Mouse (Mus musculus): ENCODE measurements around the gene Hecw2.

Gene Hecw2

GRCm38 (mm10) chr1:54194954-54195305 lies at the start of gene Hecw2:
Hecw2 (minus strand) TSS chr1:54195168.
- no peak for DNase-seq (ENCODE audit: low spot score)

GRCm38 (mm10) chr1:54242722-54243121 lies 47.8 kb upstream of the Hecw2 start:
- no peak for DNase-seq (ENCODE audit: low spot score)

DNA sequence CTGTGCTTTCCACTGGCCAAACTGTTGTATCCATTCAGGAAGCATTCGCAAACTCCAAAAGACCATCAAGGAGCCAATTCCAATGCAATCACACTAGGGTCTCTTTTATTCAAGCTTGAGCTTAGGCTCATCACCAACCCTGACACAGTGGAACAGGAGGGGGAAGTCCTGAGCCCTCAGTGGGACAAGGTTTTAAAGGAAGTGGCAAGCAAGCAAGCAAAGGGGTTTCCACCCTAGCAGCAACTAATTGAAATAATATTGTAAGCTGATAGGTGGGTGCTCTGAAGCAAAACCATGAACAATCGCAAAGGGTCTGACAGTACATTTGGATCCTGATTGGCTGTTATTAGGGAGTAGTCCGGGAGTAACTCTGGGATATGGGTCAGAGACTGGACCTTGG lies 25.3 kb upstream of the Hecw2 start:
- no peak for DNase-seq (ENCODE audit: low spot score)

GRCm38 (mm10) chr1:54194183-54194953 lies 600 bp downstream of the Hecw2 start:
- DNase-seq (ENCODE audit: low spot score), result no peak

- no peak for DNase-seq (ENCODE audit: low spot score)
These were observed 1.7 kb downstream of the Hecw2 start for GRCm38 (mm10) chr1:54193191-54193770.

DNA sequence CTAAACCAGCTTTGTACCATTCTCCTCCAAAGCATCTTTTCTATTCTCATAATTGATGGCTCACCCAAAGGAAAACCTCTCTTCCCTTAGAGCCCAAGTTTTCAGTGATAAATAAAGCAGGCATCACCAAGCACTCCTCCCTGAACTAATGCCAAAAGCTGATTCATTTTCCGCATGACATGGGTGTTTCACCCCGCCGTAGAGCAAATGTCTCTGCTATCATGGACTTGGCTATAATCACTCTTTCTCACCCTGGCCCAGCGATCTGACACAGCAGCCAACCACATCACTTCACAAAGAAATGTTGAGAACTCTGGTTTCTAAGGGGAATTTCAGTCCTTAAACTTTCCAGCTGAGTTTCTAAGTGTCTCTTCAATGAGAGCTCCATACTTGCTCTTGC lies 7.4 kb downstream of the Hecw2 start:
- no peak for DNase-seq (ENCODE audit: low spot score)

- DNase-seq (ENCODE audit: low spot score), result no peak
These were observed 8.6 kb downstream of the Hecw2 start for GRCm38 (mm10) chr1:54186347-54186746.

DNA sequence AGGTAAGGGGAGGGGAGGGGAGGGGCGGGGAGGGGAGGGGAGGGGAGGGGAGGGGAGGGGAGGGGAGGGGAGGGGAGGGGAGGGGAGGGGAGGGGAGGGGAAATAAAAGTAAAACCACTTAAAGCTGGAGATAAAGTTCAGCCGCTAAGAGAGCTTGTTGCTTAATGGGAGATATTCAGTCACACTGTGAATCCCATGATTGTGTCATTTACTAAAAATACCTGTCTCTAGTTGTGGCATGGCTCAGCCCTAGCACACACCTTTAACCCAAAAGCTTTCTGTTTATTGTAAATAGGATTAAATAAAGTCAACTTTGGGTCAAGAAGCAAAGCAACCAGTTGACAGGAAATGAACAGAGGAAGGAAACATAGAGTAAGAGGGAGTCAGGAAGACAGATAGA lies 14.3 kb downstream of the Hecw2 start:
- no peak for DNase-seq (ENCODE audit: low spot score)

DNA sequence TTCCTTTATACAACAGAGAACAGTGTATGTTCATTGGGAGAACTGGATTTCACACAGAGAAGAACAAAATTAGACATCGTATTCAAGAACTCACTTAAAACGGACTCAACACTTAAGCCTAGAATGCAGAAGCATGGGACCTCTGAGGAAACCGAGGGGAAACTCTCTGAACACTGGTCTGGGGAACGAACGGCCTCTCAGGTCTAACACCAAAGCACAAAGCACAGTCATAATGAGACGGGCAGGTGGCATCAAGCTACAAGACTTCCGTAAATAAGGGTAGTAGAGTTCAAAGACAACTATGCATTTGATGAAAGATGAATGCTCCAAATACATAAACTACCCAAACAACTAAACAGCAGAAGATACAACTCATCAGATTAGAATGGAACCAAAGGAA lies 15.8 kb downstream of the Hecw2 start:
- no peak for DNase-seq (ENCODE audit: low spot score)

- no peak for DNase-seq (ENCODE audit: low spot score)
These were observed 18.4 kb downstream of the Hecw2 start for GRCm38 (mm10) chr1:54176592-54176991.

DNA sequence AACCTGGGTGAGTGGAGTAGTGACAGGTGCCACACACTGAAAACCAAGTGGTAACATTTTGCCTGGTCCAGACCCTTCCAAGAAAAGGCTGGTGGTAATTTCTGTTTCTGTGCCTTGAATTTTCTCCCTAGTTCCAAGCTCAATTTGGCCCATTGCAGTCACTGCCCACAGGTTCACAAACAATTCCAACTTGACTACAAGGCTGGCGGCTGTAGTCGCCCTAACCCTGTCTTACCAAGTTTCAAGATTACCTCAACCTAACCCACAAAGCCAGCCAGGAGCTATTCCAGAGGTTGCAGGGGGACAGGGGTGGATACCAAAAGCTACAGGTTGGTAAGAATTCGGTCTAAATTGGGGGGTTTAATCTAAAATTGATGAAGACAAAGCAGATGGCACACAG lies 27.0 kb downstream of the Hecw2 start:
- no peak for DNase-seq (ENCODE audit: low spot score)

DNA sequence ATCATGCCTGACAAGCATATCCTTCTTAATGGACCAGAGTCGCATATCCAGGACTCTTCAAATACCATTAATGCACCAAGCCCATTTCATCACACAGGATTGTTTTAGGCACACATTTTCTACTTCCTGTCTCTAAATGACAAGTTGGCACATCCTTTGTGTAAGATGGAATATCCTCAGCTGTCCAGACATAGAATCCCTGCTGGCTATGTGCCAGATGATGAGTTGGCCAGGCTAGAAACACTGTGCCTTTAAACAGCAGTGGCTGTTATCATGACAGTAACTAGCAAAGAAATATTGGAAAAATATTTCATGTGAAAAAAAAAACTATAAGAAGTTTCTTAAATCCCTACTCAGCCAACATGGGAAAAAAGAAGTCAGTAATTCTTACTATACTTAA lies 35.4 kb downstream of the Hecw2 start:
- DNase-seq (ENCODE audit: low spot score), result no peak

DNA sequence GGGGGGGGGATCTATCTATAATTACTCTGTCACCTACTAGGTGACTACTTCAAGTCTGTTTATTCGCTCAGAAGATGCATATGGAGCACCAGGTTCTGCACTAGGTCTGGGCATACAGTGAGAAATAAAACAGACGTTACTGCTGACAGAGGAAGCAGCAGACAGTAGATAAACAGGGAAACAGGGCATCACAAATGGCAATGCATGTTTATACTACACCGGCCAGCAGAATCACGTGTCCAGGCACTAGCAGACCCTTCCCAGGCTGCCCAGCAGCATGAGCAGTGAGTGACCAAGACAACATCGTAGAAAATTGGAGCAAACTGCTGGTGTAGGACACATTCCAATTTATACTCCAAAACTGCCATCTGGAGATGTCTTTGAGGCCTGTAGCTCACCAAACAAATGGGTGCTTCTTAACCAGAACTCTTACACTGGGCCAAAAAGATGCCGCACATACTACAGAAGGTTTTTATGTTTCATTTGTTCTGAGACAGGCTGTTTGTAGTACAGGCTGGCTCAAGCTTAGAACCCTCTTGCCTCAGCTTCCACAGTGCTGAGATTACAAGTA lies 41.7 kb downstream of the Hecw2 start:
- no peak for DNase-seq (ENCODE audit: low spot score)

DNA sequence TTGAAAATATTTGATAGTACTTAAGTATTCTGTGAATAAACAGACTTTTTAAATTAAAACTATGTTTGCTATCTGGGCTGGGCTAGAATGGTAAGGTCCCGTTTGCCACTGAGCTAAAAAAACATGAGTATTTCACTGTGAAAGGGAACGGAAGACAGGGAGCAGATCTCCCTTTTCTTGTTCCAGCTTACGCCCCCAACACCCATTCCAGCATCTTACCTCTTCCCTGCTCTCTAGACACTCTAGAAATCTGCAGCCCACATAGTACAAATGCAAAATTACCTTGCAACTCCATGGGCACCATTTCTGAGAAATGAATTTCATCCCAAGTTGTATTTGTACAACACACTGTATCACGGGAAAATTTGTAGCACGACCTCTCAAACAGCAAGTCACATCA lies 49.9 kb downstream of the Hecw2 start:
- DNase-seq (ENCODE audit: low spot score), result no peak

DNA sequence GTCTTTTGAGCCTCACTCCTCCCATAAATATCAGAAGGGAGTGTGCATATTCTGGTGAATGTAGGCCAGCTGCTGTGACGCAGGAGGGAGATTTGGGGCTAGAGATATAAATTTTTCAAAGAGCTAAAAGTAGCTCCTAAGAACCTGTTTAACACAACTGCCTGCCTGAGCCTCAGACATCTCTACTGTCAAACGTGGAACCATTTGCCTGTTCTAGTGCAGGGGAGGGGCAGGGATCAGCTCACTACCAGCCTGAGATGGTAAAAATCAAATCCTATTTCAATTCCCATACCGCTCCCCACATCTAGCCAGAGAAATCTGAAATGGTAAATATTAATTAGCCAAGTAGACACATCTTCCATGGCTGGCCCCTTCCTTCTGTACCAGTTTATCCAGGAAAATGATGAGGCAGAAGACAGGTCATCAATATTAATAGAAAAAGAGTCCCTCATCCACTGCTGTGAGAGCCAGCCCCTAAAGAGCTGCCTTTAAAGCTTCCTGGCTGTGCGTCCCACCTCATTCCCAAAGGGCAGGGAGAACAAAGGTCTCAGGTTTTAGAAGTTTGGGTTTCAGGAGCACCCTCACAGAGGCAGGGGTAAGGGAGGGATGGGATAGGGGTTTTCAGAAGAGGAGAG lies 61.0 kb downstream of the Hecw2 start:
- DNase-seq (ENCODE audit: low spot score), result no peak

DNA sequence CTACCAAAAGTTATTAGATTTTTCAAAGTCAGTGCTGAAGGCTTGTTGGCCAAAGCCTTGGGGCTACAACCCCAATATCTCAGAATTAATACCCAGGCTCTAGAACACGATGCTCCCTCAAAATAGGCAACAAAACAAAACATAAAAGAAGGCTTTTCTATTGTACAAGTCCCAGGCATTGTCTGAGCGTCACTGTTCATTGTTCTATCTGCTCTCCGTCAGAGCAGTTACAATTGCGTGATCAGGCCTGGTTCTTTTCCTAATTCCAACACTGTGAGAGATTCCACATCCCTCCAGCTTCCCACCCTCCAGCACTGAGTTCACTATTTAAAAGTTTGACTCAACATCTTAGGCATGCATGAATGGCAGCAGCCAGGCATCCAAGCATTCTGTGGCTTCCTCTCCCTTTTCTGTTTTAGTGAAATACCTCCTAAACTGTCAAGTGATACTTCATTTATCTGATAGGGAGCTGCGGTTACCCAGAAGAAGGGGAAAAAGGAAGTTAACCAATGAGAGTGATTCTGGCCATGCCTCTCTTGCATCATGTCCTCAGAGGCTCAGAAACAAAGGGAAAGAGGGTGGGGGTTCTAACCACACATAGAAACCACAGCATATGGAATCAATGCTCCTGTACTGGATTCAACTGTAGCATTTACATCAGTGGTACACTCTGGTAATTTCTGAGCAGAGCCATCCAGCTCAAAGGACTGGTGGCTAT lies 66.1 kb downstream of the Hecw2 start:
- DNase-seq (ENCODE audit: low spot score), result no peak

DNA sequence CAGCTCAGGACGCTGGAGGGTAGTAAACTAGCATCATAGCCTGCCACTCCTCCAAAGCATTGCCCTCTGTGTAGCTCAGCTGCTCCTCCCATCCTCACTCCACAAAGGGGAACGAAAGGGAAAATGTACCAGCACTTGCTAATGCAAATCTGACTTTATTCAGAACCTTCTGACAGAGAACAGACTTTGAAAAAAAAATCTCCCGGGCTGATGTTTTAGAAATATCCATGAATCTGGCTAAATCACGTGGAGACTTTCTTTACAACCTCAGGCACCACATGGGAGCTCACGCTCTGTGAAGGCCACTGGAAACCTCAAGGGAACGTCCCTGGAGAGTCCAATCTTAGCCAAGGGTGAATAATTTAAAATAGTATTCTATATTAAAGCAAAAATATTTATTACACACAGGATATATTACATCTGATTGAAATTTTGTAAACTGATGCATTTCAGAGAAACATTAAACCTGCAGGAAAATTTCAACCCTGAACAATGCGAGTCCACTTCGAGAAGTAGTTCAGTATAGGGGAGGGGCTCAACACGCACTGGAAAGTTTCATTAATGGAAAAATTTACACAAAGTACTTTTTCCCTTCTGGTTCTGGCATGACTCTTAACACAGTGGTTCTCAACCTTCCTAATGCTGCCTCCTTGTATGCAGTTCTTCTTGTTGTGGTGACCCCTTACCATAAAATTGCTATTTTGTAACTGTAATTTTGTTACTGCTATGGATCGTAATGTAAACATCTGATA lies 67.8 kb downstream of the Hecw2 start:
- DNase-seq (ENCODE audit: low spot score), result no peak

GRCm38 (mm10) chr1:54122551-54122950 lies 72.4 kb downstream of the Hecw2 start:
- no peak for DNase-seq (ENCODE audit: low spot score)

GRCm38 (mm10) chr1:54121071-54121730 lies 73.8 kb downstream of the Hecw2 start:
- no peak for DNase-seq (ENCODE audit: low spot score)

DNA sequence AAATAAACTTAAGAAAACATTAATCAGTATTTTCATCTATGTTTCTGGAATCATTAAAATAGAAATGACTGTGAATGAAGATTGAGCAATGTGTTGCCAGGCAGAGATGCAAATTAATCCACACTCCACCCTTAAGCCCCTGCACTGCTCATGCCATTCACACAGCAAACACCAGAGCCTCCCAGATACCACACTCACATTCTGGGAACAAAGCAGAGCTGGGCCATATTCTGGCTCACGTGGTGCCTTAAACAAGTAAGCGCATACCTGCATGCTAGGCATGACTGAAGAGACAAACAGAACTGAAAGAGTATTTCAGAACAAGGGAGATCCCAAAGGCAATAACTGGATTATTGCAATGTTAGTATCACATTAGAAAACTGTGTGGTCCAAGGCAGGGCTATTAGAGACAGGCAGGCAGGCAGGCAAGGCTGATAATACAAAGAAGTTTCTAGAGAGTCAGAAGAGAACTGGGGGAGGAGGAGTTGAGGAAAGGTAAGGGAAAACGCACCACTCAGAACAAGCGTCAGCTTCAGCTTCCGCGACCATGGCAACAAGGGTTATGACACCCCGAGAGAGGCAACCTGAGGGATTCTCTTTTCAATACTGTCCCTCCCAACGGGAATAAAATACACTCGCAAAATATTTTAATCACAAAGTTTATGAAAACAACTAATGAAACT lies 75.2 kb downstream of the Hecw2 start:
- no peak for DNase-seq (ENCODE audit: low spot score)

Data from urinary bladder, postnatal 10 days (tissue).